Mouse (Mus musculus) embryonic facial prominence, embryonic 12.5 days (tissue): ENCODE results near the gene Gm12184. TPM values are rescaled to one million over a fixed set of nuclear protein-coding genes. Genes with fewer than 3 reads are reported as not detected.
A peak's percentile ranks its signal among the peaks of the same experiment; 100 is the strongest.

Experiments
- ATAC-seq: fragments of 200-750 bp; cut with Nextera tagmentation; 2 replicates; pipeline ENCODE4 v1.8.0; 2017; ENCODE audit not compliant: insufficient number of reproducible peaks, insufficient read depth, low FRiP score, low TSS enrichment
- H3K27ac ChIP-seq: fragments of 300-500 bp; sonication (generic); 2 replicates; pipeline ENCODE4 v1.5.1; 2016; ENCODE audit warnings: mild to moderate bottlenecking
- H3K27me3 ChIP-seq: fragments of 300-500 bp; sonication (generic); 2 replicates; pipeline ENCODE4 v1.6.1; 2016; ENCODE audit warnings: mild to moderate bottlenecking, moderate library complexity
- H3K36me3 ChIP-seq: fragments of 300-500 bp; sonication (generic); 2 replicates; pipeline ENCODE4 v1.6.1; 2016; ENCODE audit warnings: mild to moderate bottlenecking
- H3K4me1 ChIP-seq: fragments of 300-500 bp; sonication (generic); 2 replicates; pipeline ENCODE4 v1.6.1; 2016
- H3K4me2 ChIP-seq: fragments of 300-500 bp; sonication (generic); replicated peaks from 2 replicates; pipeline ENCODE4 v1.6.1; 2016; ENCODE audit warnings: mild to moderate bottlenecking, moderate library complexity
- H3K4me3 ChIP-seq: fragments of 300-500 bp; sonication (generic); 2 replicates; pipeline ENCODE4 v1.5.1; 2016; ENCODE audit warnings: mild to moderate bottlenecking
- H3K9ac ChIP-seq: fragments of 300-500 bp; sonication (generic); 2 replicates; pipeline ENCODE4 v1.6.1; 2016; ENCODE audit warnings: mild to moderate bottlenecking, moderate library complexity
- H3K9me3 ChIP-seq: fragments of 300-500 bp; sonication (generic); 2 replicates; pipeline ENCODE4 v1.6.1; 2016; ENCODE audit warnings: mild to moderate bottlenecking, moderate library complexity
- WGBS: fragments of 180-500 bp; shearing (Covaris S2); methylation state at CpG from one replicate; pipeline ENCODE4 v1.1.7; 2016; 5-methylcytosine and 5-hydroxymethylcytosine counted together
- polyA plus RNA-seq: library from polyadenylated mRNA; unstranded; fragments of >200 nt; fragmentation: Nextera tagmentation; extraction: Ambion mirVana; gene quantifications from 2 replicates; pipeline ENCODE4 v1.2.1, GENCODE M21; 2016

Gene Gm12184
- polyA plus RNA-seq, 1 experiment from 2014 or later = 6.9 TPM

GRCm38 (mm10) chr11:48844309-48844708 lies 17.9 kb upstream of the Gm12184 start:
- Histone ChIP-seq H3K27ac (no peak overlapping the region), H3K9ac (no peak overlapping the region), H3K4me2 (no peak overlapping the region), H3K36me3 (no peaks in the 10 kb centered on the region), H3K4me3 (no peak overlapping the region), H3K27me3 (peaks cover 12% of the 10 kb centered on the region), H3K9me3 (no peaks in the 10 kb centered on the region), H3K4me1 (no peaks in the 10 kb centered on the region)
- 56% methylated on average over 6 of the region's 6 CpGs for WGBS
- no peak for ATAC-seq

GRCm38 (mm10) chr11:48843202-48843601 lies 16.7 kb upstream of the Gm12184 start:
- Histone ChIP-seq H3K4me2 (no peak overlapping the region), H3K4me1 (0 out of 2 replicates have a peak, but pooled peaks cover 4% of the 10 kb centered on the region), H3K27ac (no peak overlapping the region), H3K9ac (no peak overlapping the region), H3K4me3 (no peak overlapping the region), H3K9me3 (no peaks in the 10 kb centered on the region), H3K27me3 (peaks cover 11% of the 10 kb centered on the region; the same call in 1 of the 2 replicates), H3K36me3 (no peaks in the 10 kb centered on the region)
- no peak for ATAC-seq
- 83% methylated on average over 11 of the region's 11 CpGs for WGBS

- WGBS = 80% methylated on average over 4 of the region's 4 CpGs
- H3K27me3 ChIP-seq = peaks cover 12% of the 10 kb centered on the region; the same call in 1 of the 2 replicates
- no peak overlapping the region for H3K4me2 ChIP-seq
- 0 out of 2 replicates have a peak, but pooled peaks cover 4% of the 10 kb centered on the region for H3K4me1 ChIP-seq
- no peaks in the 10 kb centered on the region for H3K36me3 ChIP-seq
- no peak for ATAC-seq
- H3K27ac ChIP-seq = no peak overlapping the region
- no peaks in the 10 kb centered on the region for H3K9me3 ChIP-seq
- H3K4me3 ChIP-seq = no peak overlapping the region
- H3K9ac ChIP-seq = no peak overlapping the region
These were observed 15.9 kb upstream of the Gm12184 start for GRCm38 (mm10) chr11:48842378-48842792.

- H3K36me3 ChIP-seq = no peaks in the 10 kb centered on the region
- no peak overlapping the region for H3K9ac ChIP-seq
- H3K4me2 ChIP-seq = no peak overlapping the region
- WGBS = 85% methylated on average over 5 of the region's 5 CpGs
- no peak for ATAC-seq
- peaks cover 20% of the 10 kb centered on the region; the same call in 1 of the 2 replicates for H3K27me3 ChIP-seq
- H3K4me1 ChIP-seq = 0 out of 2 replicates have a peak, but pooled peaks cover 6% of the 10 kb centered on the region
- H3K9me3 ChIP-seq = no peaks in the 10 kb centered on the region
- no peak overlapping the region for H3K4me3 ChIP-seq
- no peak overlapping the region for H3K27ac ChIP-seq
These were observed 14.8 kb upstream of the Gm12184 start for GRCm38 (mm10) chr11:48841213-48841612.

- ATAC-seq = no peak
- Histone ChIP-seq H3K27me3 (peaks cover 22% of the 10 kb centered on the region; the same call in 1 of the 2 replicates), H3K9ac (no peak overlapping the region), H3K36me3 (no peaks in the 10 kb centered on the region), H3K9me3 (no peaks in the 10 kb centered on the region), H3K4me2 (no peak overlapping the region), H3K27ac (no peak overlapping the region), H3K4me1 (0 out of 2 replicates have a peak, but pooled peaks cover 6% of the 10 kb centered on the region), H3K4me3 (no peak overlapping the region)
These were observed 14.3 kb upstream of the Gm12184 start for GRCm38 (mm10) chr11:48840805-48841204.

- H3K27ac ChIP-seq = no peak overlapping the region
- ATAC-seq = no peak
- H3K4me1 ChIP-seq = 0 out of 2 replicates have a peak, but pooled peaks cover 6% of the 10 kb centered on the region
- no peaks in the 10 kb centered on the region for H3K36me3 ChIP-seq
- H3K27me3 ChIP-seq = peaks cover 22% of the 10 kb centered on the region; the same call in 1 of the 2 replicates
- H3K4me3 ChIP-seq = peak overlapping the region; percentile 91; the same call in 1 of the 2 replicates
- peak overlapping the region; percentile 85 for H3K4me2 ChIP-seq
- no peaks in the 10 kb centered on the region for H3K9me3 ChIP-seq
- 59% methylated on average over 10 of the region's 10 CpGs for WGBS
- no peak overlapping the region for H3K9ac ChIP-seq
These were observed 12.6 kb upstream of the Gm12184 start for GRCm38 (mm10) chr11:48838879-48839680.

GRCm38 (mm10) chr11:48838181-48838797 lies 11.8 kb upstream of the Gm12184 start:
- H3K9me3 ChIP-seq = no peaks in the 10 kb centered on the region
- H3K4me2 ChIP-seq = peak overlapping the region; percentile 85
- H3K9ac ChIP-seq = peak overlapping the region; percentile 66
- peaks cover 22% of the 10 kb centered on the region; the same call in 1 of the 2 replicates for H3K27me3 ChIP-seq
- no peaks in the 10 kb centered on the region for H3K36me3 ChIP-seq
- no peak for ATAC-seq
- WGBS = 2% methylated on average over 16 of the region's 16 CpGs
- H3K27ac ChIP-seq = no peak overlapping the region
- peak overlapping the region; percentile 91 for H3K4me3 ChIP-seq
- H3K4me1 ChIP-seq = 0 out of 2 replicates have a peak, but pooled peaks cover 6% of the 10 kb centered on the region

- Histone ChIP-seq H3K4me1 (0 out of 2 replicates have a peak, but pooled peaks cover 6% of the 10 kb centered on the region), H3K27me3 (peaks cover 22% of the 10 kb centered on the region; the same call in 1 of the 2 replicates), H3K9ac (peak overlapping the region; percentile 66), H3K27ac (no peak overlapping the region), H3K4me3 (peak overlapping the region; percentile 91), H3K36me3 (no peaks in the 10 kb centered on the region), H3K4me2 (peak overlapping the region; percentile 85), H3K9me3 (no peaks in the 10 kb centered on the region)
- peak; percentile 1; the same call in 1 of the 2 replicates for ATAC-seq
- WGBS = under 1% methylated on average over 77 of the region's 77 CpGs
These were observed 11.1 kb upstream of the Gm12184 start for GRCm38 (mm10) chr11:48837310-48838180.

- 0 out of 2 replicates have a peak, but pooled peaks cover 6% of the 10 kb centered on the region for H3K4me1 ChIP-seq
- peak overlapping the region; percentile 91 for H3K4me3 ChIP-seq
- H3K9me3 ChIP-seq = no peaks in the 10 kb centered on the region
- no peaks in the 10 kb centered on the region for H3K36me3 ChIP-seq
- H3K9ac ChIP-seq = 0 out of 2 replicates have a peak overlapping the region, but pooled peaks have one; percentile 66
- 10% methylated on average over 11 of the region's 11 CpGs for WGBS
- ATAC-seq = peak; percentile 19; the same call in 1 of the 2 replicates
- H3K27ac ChIP-seq = no peak overlapping the region
- H3K4me2 ChIP-seq = peak overlapping the region; percentile 85
- H3K27me3 ChIP-seq = peaks cover 22% of the 10 kb centered on the region; the same call in 1 of the 2 replicates
These were observed 10.5 kb upstream of the Gm12184 start for GRCm38 (mm10) chr11:48836990-48837309.

GRCm38 (mm10) chr11:48835923-48836322 lies 9.5 kb upstream of the Gm12184 start:
- Histone ChIP-seq H3K4me3 (no peak overlapping the region), H3K4me1 (0 out of 2 replicates have a peak, but pooled peaks cover 6% of the 10 kb centered on the region), H3K36me3 (no peaks in the 10 kb centered on the region), H3K27ac (no peak overlapping the region), H3K27me3 (peaks cover 22% of the 10 kb centered on the region; the same call in 1 of the 2 replicates), H3K4me2 (no peak overlapping the region), H3K9ac (no peak overlapping the region), H3K9me3 (no peaks in the 10 kb centered on the region)
- WGBS = 70% methylated on average over 6 of the region's 6 CpGs
- ATAC-seq = no peak
